Mouse (Mus musculus) bone marrow macrophage, adult 2 months (primary cell): ENCODE results near the gene Rbm6.

Experiments used
- CTCF ChIP-seq: IDR thresholded peaks from 2 replicates; pipeline ENCODE4 v1.5.1; 2012; ENCODE audit warnings: low read depth, mild to moderate bottlenecking, low read length, moderate library complexity
- POLR2A ChIP-seq: IDR thresholded peaks from 2 replicates; pipeline ENCODE4 v1.6.1; 2012; ENCODE audit warnings: mild to moderate bottlenecking, low read depth, low read length, borderline replicate concordance

DNA sequence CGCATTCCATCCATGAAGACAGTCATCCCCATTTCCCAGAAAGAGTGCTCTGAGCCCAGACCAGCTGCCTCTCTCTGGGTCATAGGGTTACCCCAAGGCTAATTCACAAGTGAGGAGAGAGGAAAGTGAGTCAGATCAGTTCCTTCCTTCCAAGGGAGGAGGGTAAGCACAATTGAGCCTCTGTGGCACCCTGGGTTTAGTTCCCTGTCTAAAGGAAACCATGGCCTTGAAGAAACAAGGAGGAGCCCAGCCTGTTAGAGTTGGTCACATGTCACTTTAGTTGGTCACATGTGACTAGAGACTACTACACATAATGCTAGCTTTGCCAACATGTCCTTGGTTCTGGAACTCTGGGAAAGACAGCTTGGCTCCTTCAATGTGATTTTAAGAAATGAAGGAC is 148.2 kb downstream of the Rbm6 start:
- TF ChIP-seq CTCF (no peak), POLR2A (no peak)
